Mouse (Mus musculus): ENCODE results near the gene Ebf4. TPM values are rescaled to one million over a fixed set of nuclear protein-coding genes. Genes with fewer than 3 reads are reported as not detected.

The Ebf4 gene
- total RNA-seq, 4 experiments from 2014 or later, result 0.12 to 0.29 (median 0.20) TPM

Other genes with a start within 250 kb of the Ebf4 start
- not detected for gene Tgm6, start 182.8 kb upstream of the Ebf4 start, total RNA-seq (2022)
- 100 to 1,000 TPM; 130 to 142 (median 138) TPM for gene Snrpb, start 115.8 kb upstream of the Ebf4 start, total RNA-seq (2022)
- gene Tmc2, start 100.0 kb upstream of the Ebf4 start, total RNA-seq (2022), result not detected
- 10 to 100 TPM; 28.5 to 45.1 (median 31.8) TPM for gene Nop56, start 20.7 kb upstream of the Ebf4 start, total RNA-seq (2022)
- 100 to 1,000 TPM; 364 to 434 (median 425) TPM for gene Idh3b, start 10.6 kb upstream of the Ebf4 start, total RNA-seq (2022)
- 1 to 10 TPM; 1.1 to 2.7 (median 2.4) TPM for gene Cpxm1, start 102.4 kb downstream of the Ebf4 start, total RNA-seq (2022)
- gene Gm28372, start 110.1 kb downstream of the Ebf4 start, total RNA-seq (2022), result not detected
- gene 1700020A23Rik, start 110.1 kb downstream of the Ebf4 start, total RNA-seq (2022), result not detected
- not detected for gene Tmem239, start 111.3 kb downstream of the Ebf4 start, total RNA-seq (2022)
- gene Vps16, start 129.2 kb downstream of the Ebf4 start, total RNA-seq (2022), result 10 to 100 TPM; 13.2 to 20.5 (median 18.2) TPM
- 1 to 10 TPM; 3.7 to 6.2 (median 3.8) TPM for gene Pced1a, start 129.5 kb downstream of the Ebf4 start, total RNA-seq (2022)
- gene Ptpra, start 155.1 kb downstream of the Ebf4 start, total RNA-seq (2022), result 10 to 100 TPM; 12.2 to 18.8 (median 14.5) TPM

Measured in gastrocnemius, adult 8-10 months (tissue).